Mouse (Mus musculus): ENCODE measurements around the gene Rps12-ps3. TPM values are rescaled to one million over a fixed set of nuclear protein-coding genes. Genes with fewer than 3 reads are reported as not detected.

Rps12-ps3 gene
- total RNA-seq, 2 experiments from 2014 or later: 396 to 747 TPM

- ATAC-seq (replicated peaks; ENCODE audit: poor library complexity, severe bottlenecking): peak; percentile 87
Observed at GRCm38 (mm10) chr19:59350273-59350903, 28.3 kb downstream of the Rps12-ps3 start.

- no peak for ATAC-seq (replicated peaks; ENCODE audit: poor library complexity, severe bottlenecking)
Observed at GRCm38 (mm10) chr19:59351151-59351889, 29.2 kb downstream of the Rps12-ps3 start.

- no peak for ATAC-seq (replicated peaks; ENCODE audit: poor library complexity, severe bottlenecking)
Observed at GRCm38 (mm10) chr19:59352760-59353159, 30.7 kb downstream of the Rps12-ps3 start.

GRCm38 (mm10) chr19:59354906-59355305, 32.8 kb downstream of the Rps12-ps3 start:
- ATAC-seq (replicated peaks; ENCODE audit: poor library complexity, severe bottlenecking): no peak

GRCm38 (mm10) chr19:59356388-59356787, 34.3 kb downstream of the Rps12-ps3 start:
- ATAC-seq (replicated peaks; ENCODE audit: poor library complexity, severe bottlenecking): no peak

- no peak for ATAC-seq (replicated peaks; ENCODE audit: poor library complexity, severe bottlenecking)
Observed at GRCm38 (mm10) chr19:59356843-59357595, 34.9 kb downstream of the Rps12-ps3 start.

- ATAC-seq (replicated peaks; ENCODE audit: poor library complexity, severe bottlenecking): peak; percentile 56; the same call in 1 of the 2 replicates
Observed at GRCm38 (mm10) chr19:59357878-59358277, 35.8 kb downstream of the Rps12-ps3 start.

- no peak for ATAC-seq (replicated peaks; ENCODE audit: poor library complexity, severe bottlenecking)
Observed at GRCm38 (mm10) chr19:59359202-59359601, 37.1 kb downstream of the Rps12-ps3 start.

- no peak for ATAC-seq (replicated peaks; ENCODE audit: poor library complexity, severe bottlenecking)
Observed at GRCm38 (mm10) chr19:59360486-59360896, 38.4 kb downstream of the Rps12-ps3 start.

GRCm38 (mm10) chr19:59362646-59363045, 40.6 kb downstream of the Rps12-ps3 start:
- ATAC-seq (replicated peaks; ENCODE audit: poor library complexity, severe bottlenecking): no peak

GRCm38 (mm10) chr19:59363666-59364065, 41.6 kb downstream of the Rps12-ps3 start:
- no peak for ATAC-seq (replicated peaks; ENCODE audit: poor library complexity, severe bottlenecking)

GRCm38 (mm10) chr19:59366724-59367123, 44.6 kb downstream of the Rps12-ps3 start:
- no peak for ATAC-seq (replicated peaks; ENCODE audit: poor library complexity, severe bottlenecking)

- no peak for ATAC-seq (replicated peaks; ENCODE audit: poor library complexity, severe bottlenecking)
Observed at GRCm38 (mm10) chr19:59367892-59368291, 45.8 kb downstream of the Rps12-ps3 start.

- ATAC-seq (replicated peaks; ENCODE audit: poor library complexity, severe bottlenecking): no peak
Observed at GRCm38 (mm10) chr19:59371016-59371415, 48.9 kb downstream of the Rps12-ps3 start.

Other genes with a start within 250 kb of the Rps12-ps3 start
- gene Shtn1, start 246.2 kb upstream of the Rps12-ps3 start, total RNA-seq (2014; fragmentation: Nextera tagmentation): 1.2 TPM in 1 of 2 replicates, not detected in the other
- gene Shtn1, start 246.2 kb upstream of the Rps12-ps3 start, total RNA-seq (2017): 0.05 and 0.22 TPM in 2 replicates
- gene Vax1, start 152.2 kb upstream of the Rps12-ps3 start, total RNA-seq (2014; fragmentation: Nextera tagmentation): not detected in 2 replicates
- gene Vax1, start 152.2 kb upstream of the Rps12-ps3 start, total RNA-seq (2017): not detected in 2 replicates
- gene Kcnk18, start 103.1 kb upstream of the Rps12-ps3 start, total RNA-seq (2014; fragmentation: Nextera tagmentation): not detected in 2 replicates
- not detected in 2 replicates for gene Kcnk18, start 103.1 kb upstream of the Rps12-ps3 start, total RNA-seq (2017)
- 8.7 and 9.6 TPM in 2 replicates for gene Slc18a2, start 61.4 kb upstream of the Rps12-ps3 start, total RNA-seq (2014; fragmentation: Nextera tagmentation)
- 3.7 TPM in 2 replicates for gene Slc18a2, start 61.4 kb upstream of the Rps12-ps3 start, total RNA-seq (2017)
- gene Pdzd8, start 23.5 kb downstream of the Rps12-ps3 start, total RNA-seq (2014; fragmentation: Nextera tagmentation): 46.8 and 51.9 TPM in 2 replicates
- gene Pdzd8, start 23.5 kb downstream of the Rps12-ps3 start, total RNA-seq (2017): 57.6 and 59.1 TPM in 2 replicates
- gene Emx2, start 136.1 kb downstream of the Rps12-ps3 start, total RNA-seq (2014; fragmentation: Nextera tagmentation): not detected in 2 replicates
- not detected in 2 replicates for gene Emx2, start 136.1 kb downstream of the Rps12-ps3 start, total RNA-seq (2017)